Mouse (Mus musculus) bone marrow macrophage, adult 2 months (primary cell): Measurements from ENCODE around the gene Rpl32.

ENCODE experiments used
- CTCF ChIP-seq: IDR thresholded peaks from 2 replicates; pipeline ENCODE4 v1.5.1; 2012; ENCODE audit warnings: low read depth, mild to moderate bottlenecking, low read length, moderate library complexity
- POLR2A ChIP-seq: IDR thresholded peaks from 2 replicates; pipeline ENCODE4 v1.6.1; 2012; ENCODE audit warnings: mild to moderate bottlenecking, low read depth, low read length, borderline replicate concordance

DNA sequence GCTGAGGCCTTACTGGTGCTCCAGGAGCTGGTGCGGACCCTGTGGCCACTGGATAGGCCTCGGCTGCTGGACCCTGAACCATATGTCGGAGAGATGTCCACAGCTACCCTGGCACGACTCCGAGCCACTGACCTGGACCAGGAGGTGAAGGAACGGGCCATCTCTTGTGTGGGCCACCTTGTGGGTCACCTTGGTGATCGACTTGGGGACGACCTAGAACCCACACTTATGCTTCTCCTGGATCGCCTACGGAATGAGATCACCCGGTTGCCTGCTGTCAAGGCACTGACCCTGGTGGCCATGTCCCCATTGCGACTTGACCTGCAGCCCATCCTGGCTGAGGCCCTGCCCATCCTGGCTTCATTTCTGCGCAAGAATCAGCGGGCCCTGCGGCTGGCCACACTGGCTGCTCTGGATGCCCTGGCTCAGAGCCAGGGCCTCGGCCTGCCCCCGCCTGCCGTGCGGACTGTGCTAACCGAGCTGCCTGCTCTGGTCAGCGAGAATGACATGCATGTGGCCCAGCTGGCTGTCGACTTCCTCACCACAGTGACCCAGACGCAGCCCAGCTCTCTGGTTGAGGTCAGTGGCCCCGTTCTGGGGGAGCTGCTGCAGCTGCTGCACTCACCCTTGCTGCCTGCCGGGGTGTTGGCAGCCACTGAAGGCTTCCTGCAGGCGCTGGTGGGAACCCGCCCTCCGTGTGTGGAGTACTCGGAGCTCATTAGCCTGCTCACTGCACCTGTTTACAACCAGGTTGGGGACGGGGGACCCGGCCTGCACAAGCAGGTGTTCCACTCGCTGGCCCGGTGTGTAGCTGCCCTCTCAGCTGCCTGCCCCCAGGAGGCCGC lies 16.5 kb downstream of the Rpl32 start:
- no peak for TF ChIP-seq POLR2A
- TF ChIP-seq CTCF = no peak
